Mouse (Mus musculus): Measurements from ENCODE around the gene Cldn9.

The Cldn9 gene

DNA sequence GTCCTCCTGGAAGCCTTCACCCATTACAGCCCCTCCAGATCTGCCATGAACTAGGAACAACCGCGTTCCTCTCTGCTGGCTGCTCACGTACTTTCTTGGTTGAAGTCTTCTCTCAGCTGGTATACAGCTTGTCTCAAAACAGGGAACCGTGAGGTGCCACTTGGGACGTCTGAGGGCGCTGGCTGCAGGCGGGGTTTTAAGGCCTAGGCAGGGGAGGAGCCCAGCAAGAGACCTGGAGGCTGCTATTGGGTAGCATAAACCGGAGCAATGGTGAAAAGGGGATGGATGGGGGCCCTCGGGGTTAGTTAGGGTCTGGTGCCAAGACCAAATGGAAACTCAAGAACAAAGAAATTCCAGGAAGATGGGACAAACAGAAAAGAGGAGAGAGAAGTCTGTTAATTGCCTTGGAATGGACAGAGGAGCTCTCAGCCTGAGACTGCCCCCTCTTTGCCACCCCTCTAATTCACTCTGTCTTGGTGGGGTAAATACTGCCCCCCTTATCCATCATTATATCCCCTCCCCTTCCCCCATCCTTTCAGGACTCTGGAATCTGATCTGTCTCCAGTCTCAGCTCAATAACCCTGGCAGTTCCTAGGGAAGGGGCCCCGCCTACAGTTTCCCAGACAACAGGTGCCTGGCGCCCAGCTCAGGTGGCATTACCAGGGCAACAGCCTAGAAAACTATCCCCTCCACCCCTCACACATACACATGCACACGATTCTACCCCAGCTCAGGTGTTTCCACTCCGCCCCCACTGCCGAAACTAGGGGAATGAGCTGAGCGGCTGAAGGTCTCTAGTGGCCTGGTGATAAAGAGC, at the start of gene Cldn9:
Cldn9 (minus strand) TSS at position 171 of the 817 bp plus-strand sequence.
- DNase-seq, result no peak

GRCm38 (mm10) chr17:23730441-23730840, 46.6 kb upstream of the Cldn9 start:
- DNase-seq, result no peak

- DNase-seq, result peak; percentile 92
These were observed 42.9 kb upstream of the Cldn9 start for GRCm38 (mm10) chr17:23726758-23727142.

DNA sequence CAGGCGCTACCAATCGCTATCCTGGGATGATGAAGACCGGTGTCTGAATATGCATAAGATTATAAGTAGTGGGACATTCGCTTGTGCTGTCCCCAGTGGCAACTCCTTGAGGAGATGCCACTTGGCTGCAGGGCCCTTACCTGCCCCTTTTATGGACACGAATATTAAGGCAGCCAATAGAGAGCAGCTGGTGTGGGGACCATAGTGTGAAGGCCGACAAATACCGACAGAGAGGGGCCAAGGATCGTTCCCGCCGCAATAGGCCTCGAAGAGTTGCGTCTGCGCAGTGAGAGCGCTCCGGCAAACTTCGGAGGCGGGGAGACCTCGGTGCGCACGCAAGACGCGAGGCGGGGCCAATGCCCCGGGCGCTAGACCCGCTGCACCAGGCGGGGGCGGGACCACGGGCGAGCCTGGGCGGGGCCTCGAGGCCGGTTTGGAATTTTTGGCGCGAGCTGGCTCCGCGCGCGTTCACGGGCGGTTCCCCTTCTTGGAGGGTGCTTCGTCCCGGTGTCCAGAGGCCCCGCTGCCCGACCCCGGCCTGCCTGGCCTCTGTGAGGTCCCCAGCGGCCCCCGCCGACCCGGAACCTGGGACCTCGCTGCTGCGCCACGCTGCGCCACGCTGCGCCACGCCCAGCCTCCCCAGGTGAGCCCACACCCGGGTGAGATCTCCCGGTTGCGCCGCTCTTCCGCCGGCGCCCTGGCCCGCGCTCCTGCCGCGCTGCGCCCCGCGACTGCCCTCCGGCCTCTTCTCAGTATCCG, 42.4 kb upstream of the Cldn9 start, which contains the start of gene Pkmyt1:
Pkmyt1 (plus strand) TSS at position 338 of the 759 bp plus-strand sequence.
- DNase-seq, result peak; percentile 97

DNA sequence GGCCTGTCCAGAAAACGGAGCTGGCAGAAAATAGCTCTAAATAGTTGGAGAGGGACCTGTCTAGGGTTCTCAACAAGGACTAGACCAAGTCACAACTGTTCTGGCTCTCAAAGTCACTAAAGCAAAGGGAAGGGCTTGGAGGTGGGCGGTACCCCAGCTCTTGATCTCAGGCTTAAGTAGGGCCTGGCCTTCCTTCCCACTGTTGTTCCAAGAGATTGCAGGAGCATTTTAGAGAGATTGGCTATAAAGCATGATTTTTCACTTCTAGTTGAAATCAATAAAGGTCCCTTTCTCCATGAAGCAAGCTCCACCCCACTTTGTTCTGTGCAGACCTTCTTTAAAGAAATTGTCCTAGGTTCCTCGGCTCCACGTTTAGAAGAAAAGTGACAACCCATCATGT, 41.7 kb upstream of the Cldn9 start:
- DNase-seq, result no peak

- DNase-seq, result no peak
These were observed 38.7 kb upstream of the Cldn9 start, which contains the start of gene 1520401A03Rik for GRCm38 (mm10) chr17:23722376-23723125. Gene 1520401A03Rik (minus strand): TSS chr17:23722783.

DNA sequence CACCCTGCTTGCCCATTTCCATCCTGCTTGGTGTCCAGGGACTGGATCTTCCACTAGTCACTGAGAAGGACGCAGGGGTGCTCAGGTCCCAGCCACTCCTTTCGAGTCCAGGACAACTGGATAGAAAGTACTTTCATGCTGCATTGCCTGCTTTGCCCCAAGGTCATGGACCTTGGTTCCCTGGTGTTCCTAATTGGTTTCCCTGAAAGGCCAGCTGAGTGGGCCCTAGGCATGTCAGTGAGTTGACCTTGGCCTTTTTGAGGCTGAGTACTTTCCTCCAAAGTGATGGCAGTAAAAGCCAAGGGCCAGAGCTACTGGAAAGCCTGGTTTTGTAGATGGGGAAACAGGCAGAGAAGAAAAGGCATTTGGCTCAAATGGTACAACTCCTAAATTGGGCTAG, 38.1 kb upstream of the Cldn9 start:
- no peak for DNase-seq

GRCm38 (mm10) chr17:23719455-23719854, 35.6 kb upstream of the Cldn9 start:
- no peak for DNase-seq

DNA sequence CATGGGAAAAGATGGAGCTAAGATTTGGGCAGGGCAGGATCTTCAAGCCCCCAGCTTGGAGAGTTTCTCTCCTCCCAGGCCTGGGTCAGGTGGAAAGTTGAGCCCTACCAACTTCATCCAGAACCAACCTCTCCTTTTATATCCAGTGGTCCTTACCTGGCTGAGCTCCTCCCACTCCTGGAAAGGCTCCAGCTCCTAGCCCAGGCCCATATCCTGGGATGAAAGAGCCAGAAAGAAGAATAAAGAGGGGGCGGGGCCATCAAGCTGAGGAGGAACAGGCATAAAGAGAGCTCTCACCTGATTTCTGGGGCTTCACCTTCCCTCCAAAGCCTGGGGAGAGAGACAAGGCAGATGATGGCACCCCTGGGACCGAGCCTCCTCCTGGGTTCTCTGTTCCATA, 33.2 kb upstream of the Cldn9 start:
- DNase-seq, result no peak

- peak; percentile 78 for DNase-seq
These were observed 22.4 kb upstream of the Cldn9 start for GRCm38 (mm10) chr17:23706212-23706611.

DNA sequence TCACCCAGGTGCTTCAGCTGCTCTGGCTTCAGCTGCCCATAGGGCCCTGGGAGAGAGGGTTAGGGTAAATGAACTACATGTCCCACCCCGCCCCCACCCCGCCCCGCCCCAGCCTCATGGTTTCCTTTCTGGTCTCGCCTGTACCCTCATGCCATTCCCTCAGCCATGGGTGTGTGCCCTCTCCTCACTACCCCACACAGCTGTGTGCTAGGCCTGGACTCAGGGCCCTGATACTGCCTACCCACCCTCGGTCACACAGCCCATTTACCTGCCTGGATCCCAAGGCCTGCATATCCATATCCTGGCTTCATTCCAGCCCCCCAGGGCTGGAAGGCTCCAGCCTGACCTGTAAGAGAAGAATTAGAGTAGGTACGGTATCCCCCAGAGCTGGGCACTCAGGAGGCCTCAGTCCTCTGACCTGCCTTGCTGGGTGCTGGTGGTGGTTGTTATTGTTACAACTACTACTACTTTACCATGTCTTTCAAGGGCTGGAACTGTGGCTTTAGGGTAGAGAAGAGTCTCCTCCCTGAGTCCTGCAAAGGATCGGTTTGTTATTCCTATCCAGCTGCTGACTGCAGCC, 21.8 kb upstream of the Cldn9 start:
- DNase-seq, result no peak

DNA sequence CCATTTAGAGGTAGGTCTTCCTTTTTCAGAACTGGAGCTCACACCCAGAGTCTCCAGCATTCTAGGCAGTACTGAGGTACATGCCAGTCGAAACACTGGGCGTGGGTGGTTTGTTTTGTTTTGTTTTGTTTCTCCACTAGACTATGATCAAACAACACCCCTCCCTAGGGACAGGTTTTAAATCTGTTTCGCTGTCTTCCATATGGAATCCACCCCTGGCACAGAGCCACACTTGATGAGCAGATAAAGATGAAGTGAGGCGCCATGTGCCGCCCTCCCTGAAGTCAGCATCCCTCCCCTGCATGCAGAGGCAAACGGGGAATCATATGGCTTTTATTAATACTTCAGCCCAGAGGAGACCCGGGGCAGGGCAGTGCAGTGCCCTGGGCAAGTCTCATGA, 20.9 kb upstream of the Cldn9 start:
- DNase-seq, result no peak

- DNase-seq, result no peak
These were observed 19.5 kb upstream of the Cldn9 start for GRCm38 (mm10) chr17:23703301-23703700.

DNA sequence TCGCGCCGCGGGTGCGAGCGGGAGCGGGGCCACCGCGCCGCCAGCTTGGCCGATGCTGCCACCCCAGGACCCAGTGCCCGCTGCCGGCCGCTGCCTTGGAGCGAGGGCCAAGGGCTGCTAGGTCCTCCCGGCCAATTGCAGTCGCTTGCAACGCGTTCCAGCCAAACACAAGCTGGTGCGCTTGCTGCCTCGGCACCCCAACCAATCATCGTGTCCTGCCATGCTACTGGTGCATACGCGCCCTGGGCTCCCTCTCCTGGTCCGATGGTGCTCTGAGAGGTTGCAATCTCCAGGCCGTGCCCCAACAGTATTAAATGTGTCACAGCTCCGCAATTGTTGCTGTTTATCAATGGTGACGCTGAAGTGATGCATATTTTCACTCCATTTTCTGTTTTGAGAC, 16.3 kb upstream of the Cldn9 start:
- DNase-seq, result peak; percentile 94

GRCm38 (mm10) chr17:23699131-23700077, 15.6 kb upstream of the Cldn9 start:
- peak; percentile 41 for DNase-seq

DNA sequence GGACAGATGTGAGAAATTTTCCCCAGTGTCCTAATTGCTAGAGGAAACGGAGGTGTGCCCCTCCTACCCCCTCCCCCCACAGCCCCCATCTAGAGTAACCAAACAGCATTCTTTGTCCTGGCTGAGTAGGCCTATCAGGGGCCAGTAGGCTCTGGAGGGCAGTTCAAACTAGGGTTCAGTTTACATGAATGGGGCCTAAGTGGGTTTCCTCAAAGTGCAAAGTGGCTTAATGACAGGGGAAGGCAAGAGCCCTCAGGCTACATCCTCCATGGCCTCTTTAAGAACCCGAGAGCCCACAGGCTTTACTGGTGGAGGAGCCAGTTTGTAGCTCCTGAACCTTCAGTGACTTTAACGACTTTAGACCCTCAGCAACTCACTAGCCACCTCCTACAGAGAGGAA, 12.0 kb upstream of the Cldn9 start:
- no peak for DNase-seq

GRCm38 (mm10) chr17:23694491-23694890, 10.7 kb upstream of the Cldn9 start:
- no peak for DNase-seq

DNA sequence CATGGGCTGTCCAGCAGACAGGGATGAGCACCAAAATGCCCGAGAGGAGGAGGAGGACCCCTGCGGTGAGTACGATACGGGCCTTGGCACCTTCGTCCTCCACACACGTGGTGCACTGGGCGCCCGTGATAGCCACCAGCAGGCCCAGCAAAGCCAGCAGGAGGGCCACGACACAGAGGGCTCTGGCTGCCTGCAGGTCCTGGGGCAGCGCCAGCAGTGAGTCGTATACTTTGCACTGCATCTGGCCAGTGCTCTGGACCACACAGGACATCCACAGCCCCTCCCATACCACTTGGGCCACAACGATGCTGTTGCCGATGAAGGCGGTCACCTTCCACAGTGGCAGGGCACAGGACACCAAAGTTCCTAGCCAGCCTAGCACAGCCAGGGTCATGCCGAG, 600 bp downstream of the Cldn9 start:
- no peak for DNase-seq

- no peak for DNase-seq
These were observed 1.3 kb downstream of the Cldn9 start for GRCm38 (mm10) chr17:23682530-23682929.

DNA sequence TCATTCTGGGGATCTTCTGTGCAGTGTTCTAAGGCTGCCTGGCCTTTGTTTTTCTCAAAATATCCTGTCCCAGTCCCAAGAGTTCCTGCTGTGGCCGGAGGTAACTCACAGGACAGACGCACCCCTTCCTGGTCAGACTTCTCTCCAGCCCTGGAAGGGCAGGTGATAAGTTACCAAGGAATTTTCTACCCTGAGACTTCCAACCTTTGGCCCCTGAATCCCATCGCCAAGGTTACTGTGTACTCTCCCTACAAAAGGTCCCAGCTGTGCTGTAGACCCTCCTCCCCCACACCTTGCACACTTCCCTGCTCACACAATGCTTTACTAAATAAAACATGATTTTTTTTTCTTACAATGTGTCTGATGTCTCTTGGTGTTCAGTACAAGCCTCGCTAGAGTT, 1.7 kb downstream of the Cldn9 start:
- DNase-seq, result no peak

DNA sequence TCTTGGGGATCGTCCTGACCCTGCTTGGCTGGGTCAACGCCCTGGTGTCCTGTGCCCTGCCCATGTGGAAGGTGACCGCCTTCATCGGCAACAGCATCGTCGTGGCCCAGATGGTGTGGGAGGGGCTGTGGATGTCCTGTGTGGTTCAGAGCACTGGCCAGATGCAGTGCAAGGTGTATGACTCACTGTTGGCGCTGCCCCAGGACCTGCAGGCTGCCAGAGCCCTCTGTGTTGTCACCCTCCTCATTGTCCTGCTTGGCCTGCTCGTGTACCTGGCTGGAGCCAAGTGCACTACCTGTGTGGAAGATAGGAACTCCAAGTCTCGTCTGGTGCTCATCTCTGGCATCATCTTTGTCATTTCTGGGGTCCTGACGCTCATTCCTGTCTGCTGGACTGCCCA, 2.7 kb downstream of the Cldn9 start:
- DNase-seq, result peak; percentile 20

DNA sequence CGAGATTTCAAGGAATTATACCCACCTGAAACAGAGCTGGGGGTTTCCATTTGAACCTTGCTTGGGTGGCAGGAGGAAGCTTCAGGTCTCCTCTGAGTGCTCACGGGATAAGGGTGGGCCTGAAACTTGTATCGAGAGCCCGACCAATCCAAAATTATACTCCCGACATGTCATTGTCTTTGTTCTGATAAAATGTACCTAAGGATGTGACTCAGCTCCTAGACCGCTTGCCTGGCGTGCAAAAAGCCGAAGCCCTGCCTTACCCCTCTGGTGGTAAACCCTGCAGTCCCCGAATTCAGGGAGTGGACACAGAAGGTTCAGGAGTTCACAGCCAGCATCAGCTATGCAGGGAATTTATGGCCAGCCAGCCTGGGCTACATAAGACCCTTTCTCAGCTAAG, 3.5 kb downstream of the Cldn9 start:
- no peak for DNase-seq
